Mouse (Mus musculus) cerebellum, adult (tissue): Measurements from ENCODE around the gene Hjurp.

Experiments
- ATAC-seq: cut with Nextera tagmentation; 2 replicates; pipeline ENCODE4 v1.9.2; 2017; ENCODE audit warnings: mild to moderate bottlenecking, moderate library complexity, mixed read lengths; ENCODE audit not compliant: insufficient number of reproducible peaks, low FRiP score, low TSS enrichment

Hjurp gene

DNA sequence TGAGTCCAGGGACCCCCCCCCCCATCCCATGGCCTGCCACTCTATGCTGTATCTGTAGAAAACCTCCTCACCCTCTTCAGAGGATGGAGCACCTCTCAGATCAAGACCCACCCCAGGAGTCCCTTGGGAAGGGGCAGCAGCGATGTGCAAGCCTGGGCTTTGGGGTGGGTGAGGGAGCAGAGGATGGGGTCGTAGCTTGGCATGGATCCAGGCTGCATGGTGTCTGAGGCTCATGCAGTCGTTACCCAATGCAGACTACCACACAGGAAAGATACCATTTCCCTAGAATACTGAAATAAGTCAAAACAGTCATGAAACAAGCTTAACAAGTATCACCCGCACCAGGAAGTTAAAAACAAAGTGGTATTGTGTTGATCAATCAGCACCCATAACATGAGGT, 28.8 kb downstream of the Hjurp start:
- ATAC-seq, result no peak

DNA sequence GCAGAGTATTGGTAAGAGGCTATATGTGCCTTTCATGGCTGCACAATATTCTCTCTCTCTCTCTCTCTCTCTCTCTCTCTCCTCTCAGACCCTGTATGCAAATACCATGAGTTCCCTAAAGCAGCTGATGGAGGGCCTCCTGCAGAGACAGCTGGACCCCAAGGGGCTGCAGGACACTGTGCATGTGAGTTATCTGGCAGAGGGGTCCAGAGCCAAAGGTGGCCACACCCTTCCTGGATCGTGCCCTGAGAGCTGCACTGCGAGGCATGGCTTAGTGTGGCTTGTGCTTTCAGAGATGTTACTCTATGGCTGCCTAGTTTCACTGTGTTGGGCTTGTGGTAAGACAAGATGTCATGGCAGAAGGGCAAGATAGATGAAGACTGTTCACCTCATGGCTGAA, 29.8 kb downstream of the Hjurp start:
- no peak for ATAC-seq

DNA sequence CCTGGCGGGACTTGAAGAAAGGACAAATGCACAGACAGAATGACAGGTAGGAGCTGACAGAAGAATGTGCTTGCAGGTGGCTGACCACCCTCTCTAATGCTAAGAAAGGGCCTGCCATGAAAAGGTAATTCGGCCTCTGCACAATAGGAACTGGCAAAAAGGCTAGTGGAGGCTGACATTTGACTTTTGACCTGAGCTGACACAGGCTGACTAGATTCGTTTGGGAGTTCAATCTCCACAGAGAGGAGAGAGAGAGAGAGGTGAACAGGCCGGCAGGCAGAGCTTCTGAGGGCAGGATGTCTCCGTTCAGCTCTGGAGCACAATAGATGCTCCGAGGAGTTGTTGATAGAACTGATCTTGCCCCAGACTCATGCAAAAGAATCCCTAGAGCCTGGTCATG, 31.0 kb downstream of the Hjurp start:
- no peak for ATAC-seq

DNA sequence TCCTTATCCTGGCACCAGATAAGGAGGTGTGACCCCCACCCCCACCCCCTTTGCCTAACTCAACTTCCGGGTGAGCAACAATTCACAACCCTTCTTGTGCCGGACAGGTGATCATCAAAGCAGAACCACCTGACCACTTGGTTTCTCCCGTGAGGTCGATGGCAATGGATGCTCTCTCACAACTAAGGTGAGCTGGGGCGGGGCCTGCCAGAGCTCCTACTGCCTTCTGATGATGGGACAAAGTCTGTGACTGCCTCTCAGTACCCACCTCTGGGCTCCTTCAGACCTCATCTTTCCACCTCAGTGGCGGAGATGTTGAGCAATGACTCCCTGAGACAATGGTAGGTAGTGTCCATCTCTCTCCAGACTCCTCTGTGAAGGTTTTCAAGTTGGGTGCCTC, 31.6 kb downstream of the Hjurp start:
- no peak for ATAC-seq

DNA sequence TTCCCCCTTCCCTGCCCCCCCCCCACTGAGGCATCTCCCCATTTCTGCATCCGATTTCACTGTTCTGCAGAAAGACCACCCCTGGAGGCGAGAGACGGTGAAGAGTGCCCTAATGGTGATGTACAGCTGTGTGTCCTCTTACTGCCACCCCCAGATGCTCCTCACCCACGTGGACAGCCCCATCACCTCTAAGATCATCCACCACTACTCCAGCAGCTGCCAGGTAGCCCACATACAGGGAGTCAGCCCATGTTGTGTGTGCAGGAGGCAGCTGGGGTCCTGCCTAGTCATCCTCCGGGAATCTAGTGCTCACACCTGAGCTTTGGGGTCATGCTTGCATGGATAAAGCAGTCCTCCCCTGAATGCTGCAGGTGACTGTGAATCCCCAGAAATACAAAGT, 33.6 kb downstream of the Hjurp start:
- no peak for ATAC-seq

DNA sequence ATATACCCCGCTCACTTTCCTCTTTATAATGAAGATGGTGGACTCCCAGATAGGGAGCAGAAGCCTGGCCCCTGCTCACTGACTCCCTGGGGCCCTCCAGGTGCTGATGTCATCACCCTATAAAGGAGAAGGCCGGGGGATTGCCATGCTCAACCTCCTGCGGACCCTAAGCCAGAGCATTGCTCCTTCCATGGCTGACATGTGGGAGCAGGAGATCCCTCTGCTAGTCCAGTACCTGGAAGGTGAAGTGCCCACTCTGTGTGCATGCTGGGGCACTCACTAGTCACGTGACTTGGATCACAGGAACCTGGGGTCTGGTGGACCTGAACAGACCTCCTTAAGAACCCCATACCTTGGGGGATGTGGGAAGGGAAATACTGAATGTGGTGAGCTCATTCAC, 36.9 kb downstream of the Hjurp start:
- no peak for ATAC-seq

DNA sequence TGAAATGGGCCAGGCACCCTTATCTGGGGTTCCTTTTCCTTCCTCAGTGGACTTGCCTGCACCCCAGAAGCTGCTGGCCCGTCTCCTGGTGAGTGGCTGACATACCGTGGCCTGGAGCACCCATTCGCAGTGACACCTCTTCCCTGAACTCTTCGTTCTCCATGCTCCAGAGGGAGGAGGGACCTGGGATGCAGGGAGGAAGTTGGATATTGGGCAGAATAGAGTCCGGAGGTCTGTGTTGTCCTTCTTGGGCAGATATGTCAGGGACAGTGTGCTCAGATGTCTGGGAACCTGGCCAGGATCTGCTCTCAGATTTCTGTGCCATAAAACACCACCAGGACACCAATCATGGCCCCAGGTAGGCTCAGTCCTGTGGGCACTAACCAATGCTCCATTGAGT, 37.4 kb downstream of the Hjurp start:
- ATAC-seq, result no peak

DNA sequence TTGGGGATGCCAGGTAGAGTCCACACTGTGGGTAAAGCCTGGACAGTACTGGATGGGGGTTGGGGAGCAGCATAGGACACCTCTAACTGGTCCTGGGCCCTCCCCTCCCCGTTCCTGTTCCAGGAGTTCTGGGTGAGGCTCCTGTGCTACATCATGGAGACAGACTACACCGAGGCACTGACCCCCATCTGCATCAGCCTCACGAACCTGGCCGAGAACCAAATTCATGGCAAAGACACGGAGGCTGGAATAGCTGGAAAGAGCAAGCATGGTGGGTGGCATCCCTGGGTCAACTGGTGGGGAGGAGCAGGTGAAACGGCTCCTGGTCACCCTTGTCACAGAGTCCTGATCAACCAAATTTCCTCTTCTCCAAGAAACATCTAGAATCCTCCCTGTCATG, 38.7 kb downstream of the Hjurp start:
- ATAC-seq, result no peak

DNA sequence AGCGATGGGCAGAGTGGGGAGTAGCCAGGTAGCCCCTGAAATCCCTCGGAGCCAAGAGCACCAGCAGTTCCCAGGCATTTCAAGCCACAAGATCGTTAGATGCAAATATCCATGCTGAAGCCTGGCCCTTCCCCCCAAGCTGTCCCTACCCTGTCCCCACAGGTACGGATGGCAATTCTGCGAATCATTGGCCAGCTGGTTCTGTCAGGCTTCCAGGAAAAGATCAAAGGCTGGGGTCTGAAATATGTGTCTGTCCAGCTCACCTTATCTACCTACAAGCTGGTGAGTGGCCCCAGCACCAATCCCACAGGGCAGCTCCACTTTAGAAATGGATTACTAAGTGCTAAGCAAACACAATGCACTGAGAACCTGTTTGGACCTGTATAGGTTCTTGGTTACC, 40.1 kb downstream of the Hjurp start:
- no peak for ATAC-seq

DNA sequence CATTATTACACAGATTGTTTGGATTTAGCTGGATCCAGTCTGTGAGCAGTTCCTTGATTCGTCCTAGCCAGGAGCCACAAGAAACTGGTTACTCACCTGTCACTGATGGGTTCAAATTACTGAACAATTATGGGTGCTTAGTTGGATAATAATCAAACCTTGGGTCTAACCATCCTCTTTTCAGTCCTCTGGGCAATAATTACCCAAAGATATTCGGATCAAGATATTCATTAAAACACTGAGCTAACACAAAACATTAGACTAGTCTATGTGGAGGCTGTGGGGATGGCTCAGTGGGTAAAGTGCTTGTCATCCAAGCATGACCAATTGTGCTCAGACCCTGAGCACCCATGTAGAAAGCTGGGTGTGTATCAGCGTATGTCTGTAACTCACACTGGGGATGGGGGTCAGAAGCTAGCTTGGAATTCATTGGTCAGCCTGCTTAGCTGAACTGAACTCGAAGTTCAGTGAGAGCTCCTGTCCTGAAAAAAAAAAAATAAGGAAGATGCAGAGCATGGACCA, 41.5 kb downstream of the Hjurp start:
- no peak for ATAC-seq

DNA sequence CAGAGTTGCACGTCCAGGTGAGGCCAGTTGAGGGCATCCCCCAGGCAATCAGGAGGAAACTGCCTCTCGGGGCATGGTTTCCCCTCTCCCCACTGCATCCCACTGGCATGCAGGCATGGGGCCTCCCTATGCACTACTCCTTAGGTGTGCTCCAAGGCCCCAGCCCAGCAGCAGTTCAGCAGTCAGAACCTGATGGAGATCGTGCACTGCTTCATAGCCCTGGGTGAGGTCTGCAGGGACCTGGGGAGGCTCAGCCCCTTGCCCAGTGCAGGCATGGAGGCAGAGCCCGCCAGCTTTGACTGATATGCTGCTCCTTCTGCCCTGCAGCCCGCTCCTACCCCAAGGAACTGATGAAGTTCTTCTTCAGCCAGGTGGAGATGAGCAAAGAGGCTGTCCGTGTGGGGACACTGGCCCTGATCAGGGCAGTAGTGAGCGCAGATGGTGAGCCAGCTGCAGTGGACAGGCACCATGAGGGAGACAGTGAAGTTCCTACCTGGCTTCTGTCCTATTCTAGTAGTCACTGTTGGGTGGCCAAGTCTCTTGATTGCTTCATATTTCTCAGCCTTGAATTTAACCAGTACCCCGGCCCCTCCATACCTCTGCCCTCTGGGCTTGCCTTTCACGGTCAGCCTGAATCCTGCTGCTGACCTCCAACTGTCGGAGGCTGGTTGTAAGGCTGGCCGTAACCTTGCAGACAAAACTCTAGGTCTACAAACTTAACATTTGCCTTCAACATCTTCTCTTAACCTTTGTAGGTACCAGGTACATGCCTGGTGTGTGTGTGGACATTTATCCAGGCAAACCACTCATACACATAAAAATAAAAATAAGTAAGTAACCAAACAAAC, 42.2 kb downstream of the Hjurp start:
- no peak for ATAC-seq

DNA sequence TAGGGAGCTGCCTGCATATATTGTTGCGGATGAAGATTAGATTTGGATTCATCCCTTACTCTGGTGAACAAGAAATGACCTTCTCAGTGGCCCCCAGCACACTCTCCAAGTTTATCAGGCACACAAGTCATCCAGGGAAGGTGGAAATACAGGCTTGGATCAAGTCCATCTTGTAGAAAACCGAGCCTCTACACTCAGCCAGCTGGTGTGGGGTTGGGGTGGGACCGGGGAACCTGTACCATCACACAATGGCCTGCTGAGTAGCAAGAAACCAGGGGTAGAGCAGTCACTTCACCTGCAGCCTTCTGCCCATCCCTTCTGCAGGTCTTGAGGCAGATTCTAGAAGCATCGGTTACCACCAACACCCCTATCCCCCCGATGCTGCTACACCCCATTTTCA, 42.8 kb downstream of the Hjurp start:
- ATAC-seq, result no peak

DNA sequence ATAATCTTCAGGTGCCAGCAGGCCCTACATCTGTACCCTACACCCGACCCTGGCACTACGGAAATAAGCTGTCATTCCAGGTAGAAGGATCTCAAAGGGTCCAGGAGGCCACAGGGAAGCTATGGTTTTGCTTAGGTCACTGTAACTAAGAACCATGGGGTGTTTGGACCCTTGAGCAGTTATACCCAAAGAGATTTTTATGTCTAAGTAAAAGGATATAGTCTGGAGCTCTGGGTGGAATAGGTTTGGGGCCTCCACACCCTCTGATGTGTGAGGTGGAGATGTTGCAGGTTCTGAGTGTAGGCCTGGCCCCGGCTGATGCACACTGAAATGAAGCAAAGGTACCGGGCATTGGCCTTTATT, 43.2 kb downstream of the Hjurp start:
- ATAC-seq, result no peak

DNA sequence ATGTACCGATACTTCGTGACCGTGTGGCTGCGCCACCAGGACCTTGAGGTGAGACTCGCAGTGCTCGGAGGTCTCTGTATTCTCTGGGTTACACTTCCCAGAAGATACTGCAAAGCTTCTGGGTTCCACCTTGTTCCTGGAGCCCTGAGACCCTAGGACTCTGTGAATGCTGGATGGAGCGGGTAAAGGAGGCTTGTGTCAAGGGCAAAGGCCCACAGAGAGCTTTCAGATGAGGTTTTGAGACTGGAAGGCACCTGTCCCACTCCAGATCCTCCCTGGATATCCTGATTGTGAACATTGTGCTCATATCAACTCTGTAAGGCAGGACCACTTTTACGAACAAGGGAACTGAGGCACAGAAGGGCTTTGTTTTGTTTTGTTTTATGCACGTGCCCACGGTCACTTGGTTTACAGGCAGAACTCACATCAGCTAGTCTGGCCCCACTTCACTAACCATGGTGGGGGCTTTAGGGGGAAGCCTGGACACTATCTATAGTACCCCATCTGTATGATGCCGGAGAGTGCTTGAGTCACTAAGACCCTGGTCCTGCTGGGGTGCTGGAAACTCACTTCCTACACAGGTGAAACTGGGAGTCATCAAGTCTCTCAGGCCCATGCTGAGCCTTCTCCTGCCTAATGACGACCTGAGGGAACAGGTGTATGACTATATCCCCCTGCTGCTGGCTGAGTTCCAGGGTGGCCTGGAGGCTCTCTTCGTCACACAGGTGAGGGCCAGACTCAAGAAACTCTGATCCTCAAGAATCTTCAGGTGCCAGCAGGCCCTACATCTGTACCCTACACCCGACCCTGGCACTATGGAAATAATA, 43.8 kb downstream of the Hjurp start:
- no peak for ATAC-seq

DNA sequence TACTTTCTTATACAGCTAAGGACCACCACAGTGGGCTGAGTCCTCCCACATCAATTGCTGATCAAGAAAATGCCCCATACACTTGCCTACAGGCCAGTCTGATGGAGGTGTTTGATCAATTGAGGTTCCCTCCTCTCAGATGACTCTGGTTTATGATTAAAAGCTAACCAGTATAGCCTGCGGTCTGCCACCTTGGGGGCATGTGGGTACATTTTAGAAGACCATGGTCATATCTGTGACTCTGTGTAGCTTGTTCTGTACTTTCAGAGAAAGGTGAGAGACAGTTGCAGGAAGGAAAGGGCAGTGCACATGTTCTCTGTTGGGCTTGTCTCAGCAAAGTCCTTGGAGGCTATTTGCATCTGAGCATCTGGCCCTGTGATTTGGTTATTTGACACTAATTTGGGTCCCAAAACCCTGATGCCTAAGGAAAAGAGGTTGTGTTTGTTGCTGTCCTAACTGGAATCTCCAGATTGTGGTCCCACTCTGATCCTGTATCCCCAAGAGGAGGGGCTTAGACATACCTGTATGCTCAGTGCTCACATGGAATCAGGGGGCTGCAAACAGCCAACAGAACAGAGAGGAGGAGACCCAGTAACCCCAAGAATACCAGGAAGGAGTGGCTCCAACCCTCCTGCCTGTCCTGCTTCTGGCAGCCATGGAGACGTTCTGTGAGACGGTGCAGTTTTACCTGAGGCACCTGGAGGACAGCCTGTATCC, 44.6 kb downstream of the Hjurp start:
- no peak for ATAC-seq

DNA sequence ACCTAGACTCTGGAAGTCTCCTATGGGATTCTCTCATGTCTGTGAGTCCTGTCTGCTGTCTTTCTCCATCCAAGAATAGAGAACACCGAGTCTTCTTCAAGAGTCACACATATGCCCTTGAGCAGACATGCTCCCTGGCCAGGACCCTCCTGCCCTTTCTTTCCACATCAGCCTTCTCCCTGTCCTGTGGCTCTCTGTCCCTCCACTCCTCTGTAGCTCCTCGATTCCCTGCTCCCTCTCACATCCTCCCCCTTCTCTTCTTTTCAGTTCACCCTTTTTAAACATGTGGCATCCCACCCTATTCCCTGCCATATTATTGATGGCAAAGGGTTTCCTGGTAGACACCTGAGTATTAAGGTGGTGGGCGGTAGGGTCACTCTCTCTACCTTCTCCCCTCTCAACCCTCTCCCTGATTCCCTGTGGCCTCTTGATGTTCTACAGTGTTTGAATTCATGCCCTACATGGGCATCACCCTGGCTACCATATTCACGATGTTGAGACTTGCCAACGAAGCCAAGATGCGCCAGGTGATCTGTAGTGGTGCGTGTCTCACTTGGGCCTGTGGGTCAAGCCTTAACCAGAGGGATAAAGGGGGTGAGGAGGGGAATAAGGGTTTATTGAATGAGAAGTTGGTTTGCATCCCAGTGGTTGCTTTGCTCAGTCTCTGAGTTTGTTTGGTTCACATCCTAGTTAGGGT, 45.5 kb downstream of the Hjurp start:
- no peak for ATAC-seq

DNA sequence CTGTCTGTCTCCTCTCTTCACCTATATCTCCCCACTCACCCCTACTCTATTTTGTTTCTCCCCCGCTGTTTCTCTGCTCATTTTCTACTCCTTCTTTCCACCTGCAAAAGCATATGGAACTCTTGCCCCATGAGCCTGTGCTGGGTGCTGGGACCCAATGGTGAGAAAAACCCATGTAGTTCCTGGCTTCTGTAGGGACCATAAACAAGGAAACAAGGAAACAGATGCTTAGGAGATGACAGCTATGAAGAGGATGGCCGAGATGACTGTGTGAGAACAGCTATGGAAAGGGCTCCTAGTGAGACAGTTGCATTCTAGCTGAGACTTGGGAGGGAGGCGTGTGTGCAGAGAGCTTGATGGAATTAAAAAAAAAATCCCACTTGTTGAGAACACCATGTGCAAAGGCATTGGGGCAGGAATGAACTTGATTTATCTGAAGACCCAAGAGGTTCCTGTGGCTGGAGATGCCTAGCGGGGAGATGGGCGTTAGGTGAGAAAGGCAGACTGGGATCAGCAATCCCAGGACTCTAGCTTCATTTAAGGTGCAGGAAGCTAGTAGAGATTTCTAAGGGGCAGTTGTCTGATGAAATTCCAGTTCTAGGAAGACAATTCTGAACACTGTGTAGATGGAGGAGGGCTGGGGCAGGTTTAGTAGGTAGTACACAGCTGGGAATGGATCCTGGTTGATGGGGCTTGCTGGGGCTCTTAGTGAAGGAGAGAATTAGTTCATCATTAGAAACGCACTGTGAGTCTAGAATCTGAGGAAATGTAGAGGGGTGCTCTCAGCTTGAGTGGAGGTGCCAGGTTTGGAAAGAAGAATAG, 46.2 kb downstream of the Hjurp start:
- ATAC-seq, result no peak

DNA sequence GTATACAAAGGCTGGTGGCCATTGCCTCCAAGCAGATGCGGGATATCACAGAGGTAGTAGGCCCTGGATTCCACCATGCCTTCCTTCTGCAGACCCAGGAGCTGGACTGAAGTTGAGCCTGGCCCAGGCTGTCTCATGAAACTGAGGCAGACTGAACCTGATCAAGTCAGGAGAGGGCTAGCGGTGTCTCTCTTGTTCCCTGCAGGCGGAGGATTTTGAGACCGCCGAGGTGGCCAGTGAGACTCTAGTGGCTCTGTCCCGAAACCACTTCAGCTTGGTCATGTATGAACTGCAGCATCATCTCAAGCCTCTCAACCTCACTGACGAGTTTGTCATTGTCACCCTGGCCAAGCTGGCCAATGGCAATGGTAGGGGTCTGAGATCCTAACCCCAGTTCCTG, 47.0 kb downstream of the Hjurp start:
- ATAC-seq, result no peak

DNA sequence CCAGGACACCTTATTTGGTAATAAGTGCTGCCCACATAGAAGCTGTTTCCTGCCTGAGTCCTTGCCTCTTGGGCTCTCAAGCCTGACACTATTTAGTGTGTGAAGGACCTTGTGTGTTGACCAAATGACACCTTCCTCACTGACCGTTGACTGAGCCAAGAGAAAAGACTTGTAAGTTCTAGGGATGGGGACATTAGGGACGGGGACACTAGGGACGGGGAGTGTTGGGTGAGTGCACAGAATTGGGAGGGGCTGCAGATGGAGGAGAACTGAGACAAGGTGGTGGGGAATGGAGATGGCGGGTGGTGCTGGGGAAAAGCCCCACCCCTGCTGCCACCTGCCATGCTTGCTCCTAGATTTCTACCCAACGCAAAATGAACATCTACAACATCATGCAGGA, 47.4 kb downstream of the Hjurp start:
- ATAC-seq, result no peak

DNA sequence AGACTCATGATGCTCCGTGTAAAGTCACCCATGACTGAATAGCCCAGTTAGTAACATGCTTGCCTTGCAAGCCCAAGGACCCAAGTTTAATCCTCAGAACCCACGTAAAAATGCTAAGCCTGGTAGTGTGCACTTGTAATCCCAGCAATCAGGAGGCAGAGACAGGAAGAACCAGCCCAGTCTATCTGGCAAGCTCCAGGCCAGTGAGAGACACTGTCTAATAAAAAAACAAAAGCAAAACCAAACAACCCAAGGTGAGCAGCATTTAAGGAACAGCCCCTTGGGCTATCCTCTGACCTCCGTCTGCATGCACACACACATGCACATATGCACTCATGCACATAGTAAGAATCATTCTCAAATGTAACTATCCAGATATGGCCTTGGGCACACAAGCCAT, 47.9 kb downstream of the Hjurp start:
- ATAC-seq, result no peak
